Mouse (Mus musculus) cerebellum, adult 2 months (tissue): ENCODE results near the gene Ptges3.

Experiments
- CTCF ChIP-seq: fragments of 200-500 bp; IDR thresholded peaks from 2 replicates; pipeline ENCODE4 v1.5.1; 2011; ENCODE audit warnings: low read depth, mild to moderate bottlenecking, control low read depth, low read length, moderate library complexity, borderline replicate concordance; ENCODE audit not compliant: insufficient read depth
- POLR2A ChIP-seq: fragments of 200-500 bp; IDR thresholded peaks from 2 replicates; pipeline ENCODE4 v1.6.1; 2011; ENCODE audit warnings: low read length, control low read depth, borderline replicate concordance; ENCODE audit not compliant: insufficient read depth

DNA sequence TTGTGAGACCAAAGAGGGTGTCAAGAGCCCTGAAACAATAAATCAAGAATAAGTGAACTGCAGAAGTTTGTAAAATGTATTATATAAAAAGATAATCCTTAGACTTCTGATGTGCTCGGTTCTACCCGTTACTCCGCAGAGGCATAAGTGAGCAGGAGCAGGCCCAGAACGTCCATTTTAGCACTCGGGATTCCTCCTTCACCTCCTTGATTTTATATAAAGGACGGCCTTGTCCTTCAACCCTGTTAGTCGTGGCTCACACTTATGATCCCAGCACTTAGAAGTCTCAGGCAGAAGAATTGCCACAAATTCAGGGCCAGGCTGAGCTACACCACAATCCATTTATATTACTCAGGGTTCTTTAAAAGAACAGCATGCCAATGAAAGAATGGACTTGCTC, 28.8 kb upstream of the Ptges3 start:
- TF ChIP-seq CTCF: no peak
- TF ChIP-seq POLR2A: no peak
